ENCODE assay signal across 23 mouse cellular contexts in genomic region chr6:12868251-12868650, GRCm38 (mm10).
A peak's percentile ranks its signal among the peaks of the same experiment; 100 is the strongest.
DNase-seq lines count a peak whose midpoint lies in the region; ATAC-seq and TF ChIP-seq lines count a peak whose summit lies in the region.
"Had no signal": no experiment of that assay in that cellular context is flagged by ENCODE, and none has a peak within 500 bp of the region (broad histone marks: within the 10 kb centered on the region; RNA-seq: fewer than 3 reads in every experiment).

No protein-coding gene starts in this region.

- no peak for TF ChIP-seq POLR2A in kidney, adult 2 months (IDR thresholded peaks at IDR 0.05; ENCODE audit: low read depth, low read length)
- no peak for TF ChIP-seq POLR2A in liver, adult 2 months (IDR thresholded peaks at IDR 0.05; ENCODE audit: extremely low read depth, insufficient read depth, low read length)

- H3K4me2 ChIP-seq in liver, embryonic 12.5 days, result no peak overlapping the region
- H3K4me2 ChIP-seq: embryonic facial prominence, embryonic 15.5 days; hindbrain, embryonic 12.5 days had no signal

- no peaks in the 10 kb centered on the region for H3K9me3 ChIP-seq in liver, embryonic 12.5 days (replicated peaks)
- H3K9me3 ChIP-seq: embryonic facial prominence, embryonic 15.5 days; forebrain, embryonic 10.5 days; heart, embryonic 10.5 days; hindbrain, embryonic 12.5 days had no signal

- TF ChIP-seq CTCF in kidney, adult 2 months (conservative IDR thresholded peaks at IDR 0.05; ENCODE audit: insufficient read depth, insufficient read length, low read depth, low read length), result no peak
- no peak for TF ChIP-seq CTCF in liver, adult 2 months (IDR thresholded peaks at IDR 0.05; ENCODE audit: low read depth, low read length)

- no peaks in the 10 kb centered on the region for H3K27me3 ChIP-seq in kidney, adult 2 months (replicated peaks; ENCODE audit: control insufficient read depth, insufficient read depth, low read length)
- no peaks in the 10 kb centered on the region for H3K27me3 ChIP-seq in liver, adult 2 months (ENCODE audit: control insufficient read depth, insufficient read depth, low read length)
- H3K27me3 ChIP-seq in liver, embryonic 12.5 days (replicated peaks), result no peaks in the 10 kb centered on the region
- H3K27me3 ChIP-seq: embryonic facial prominence, embryonic 15.5 days; hindbrain, embryonic 12.5 days; Patski had no signal

- no peaks in the 10 kb centered on the region for H3K36me3 ChIP-seq in kidney, adult 2 months (ENCODE audit: control insufficient read depth, insufficient read depth, low read length)
- H3K36me3 ChIP-seq in liver, adult 2 months (ENCODE audit: control insufficient read depth, insufficient read depth, low read length), result no peaks in the 10 kb centered on the region
- no peaks in the 10 kb centered on the region for H3K36me3 ChIP-seq in liver, embryonic 12.5 days
- H3K36me3 ChIP-seq: embryonic facial prominence, embryonic 15.5 days; forebrain, embryonic 10.5 days; heart, embryonic 10.5 days; hindbrain, embryonic 12.5 days had no signal

- H3K4me1 ChIP-seq in kidney, adult 2 months (ENCODE audit: control insufficient read depth, insufficient read depth, low read length), result no peaks in the 10 kb centered on the region
- peaks cover 1% of the 10 kb centered on the region; the same call in 1 of the 2 replicates for H3K4me1 ChIP-seq in liver, adult 2 months (ENCODE audit: control insufficient read depth, insufficient read depth, low read length)
- no peaks in the 10 kb centered on the region for H3K4me1 ChIP-seq in liver, embryonic 12.5 days
- H3K4me1 ChIP-seq: embryonic facial prominence, embryonic 15.5 days; forebrain, embryonic 10.5 days; heart, embryonic 10.5 days; hindbrain, embryonic 12.5 days had no signal

- ATAC-seq in liver, embryonic 12.5 days, result no peak
- ATAC-seq: forebrain, embryonic 14.5 days; Patski had no signal

- no peak overlapping the region for H3K9ac ChIP-seq in liver, adult 2 months (ENCODE audit: low read depth, low read length)
- H3K9ac ChIP-seq in liver, embryonic 12.5 days, result no peak overlapping the region
- H3K9ac ChIP-seq: embryonic facial prominence, embryonic 15.5 days; hindbrain, embryonic 12.5 days had no signal

- no peak overlapping the region for H3K4me3 ChIP-seq in kidney, adult 2 months (ENCODE audit: insufficient read depth, low read depth, low read length)
- H3K4me3 ChIP-seq in liver, adult 2 months (ENCODE audit: insufficient read depth, low read depth, low read length), result no peak overlapping the region
- H3K4me3 ChIP-seq in liver, embryonic 12.5 days, result no peak overlapping the region
- H3K4me3 ChIP-seq: embryonic facial prominence, embryonic 15.5 days; erythroblast, embryonic 14.5 days; forebrain, embryonic 10.5 days; heart, embryonic 10.5 days; hindbrain, embryonic 12.5 days had no signal

- H3K27ac ChIP-seq in kidney, adult 2 months (ENCODE audit: insufficient read depth, low read depth, low read length), result no peak overlapping the region
- no peak overlapping the region for H3K27ac ChIP-seq in liver, adult 2 months (replicated peaks; ENCODE audit: insufficient read depth, low read depth, low read length)
- H3K27ac ChIP-seq in liver, embryonic 12.5 days, result no peak overlapping the region
- H3K27ac ChIP-seq: embryonic facial prominence, embryonic 15.5 days; forebrain, embryonic 10.5 days; heart, embryonic 10.5 days; hindbrain, embryonic 12.5 days had no signal

- DNase-seq in kidney, adult 2 months, result peak; percentile 71
- no peak for DNase-seq in kidney, postnatal 10 days
- DNase-seq in liver, adult 2 months (ENCODE audit: extremely low read depth, low read depth, low spot score), result peak; percentile 90
- DNase-seq in NIH3T3 (ENCODE audit: low read depth), result peak; percentile 36
- peak; percentile 1 for DNase-seq in skeletal muscle tissue, adult 2 months (ENCODE audit: low read depth, low spot score)
- DNase-seq in cerebellum, adult 11 months, result no peak
- DNase-seq: adrenal gland, adult 8-10 months; adrenal gland, postnatal 36 days; cerebellum, adult 8-10 months; cerebellum, postnatal 14 days; embryo, embryonic 11 days; gastrocnemius, postnatal 36 days; heart, adult 18-20 months; heart, postnatal 10 days; heart, postnatal 4 days had no signal

- H3K79me2 ChIP-seq in liver, adult 2 months (ENCODE audit: control insufficient read depth, insufficient read depth, low read length), result no peaks in the 10 kb centered on the region

- WGBS in kidney, adult 2 months, result 48% methylated on average over 4 of the region's 4 CpGs
- WGBS in liver, adult 2 months, result 21% methylated on average over 4 of the region's 4 CpGs
- 68% methylated on average over 4 of the region's 4 CpGs for WGBS in liver, embryonic 12.5 days (ENCODE audit: insufficient replicate concordance)

Comparison
In these comparisons a context has a peak if more than half of its experiments do, and no peak if none do; other contexts are left out.
1. DNase-seq: peak in kidney, adult 2 months (single experiment), liver, adult 2 months (single experiment), NIH3T3 (single experiment) and skeletal muscle tissue, adult 2 months (single experiment); none in kidney, postnatal 10 days (single experiment) and cerebellum, adult 11 months (single experiment).